Comparison of ENCODE assay signal across 15 mouse cellular contexts in the genomic region with DNA sequence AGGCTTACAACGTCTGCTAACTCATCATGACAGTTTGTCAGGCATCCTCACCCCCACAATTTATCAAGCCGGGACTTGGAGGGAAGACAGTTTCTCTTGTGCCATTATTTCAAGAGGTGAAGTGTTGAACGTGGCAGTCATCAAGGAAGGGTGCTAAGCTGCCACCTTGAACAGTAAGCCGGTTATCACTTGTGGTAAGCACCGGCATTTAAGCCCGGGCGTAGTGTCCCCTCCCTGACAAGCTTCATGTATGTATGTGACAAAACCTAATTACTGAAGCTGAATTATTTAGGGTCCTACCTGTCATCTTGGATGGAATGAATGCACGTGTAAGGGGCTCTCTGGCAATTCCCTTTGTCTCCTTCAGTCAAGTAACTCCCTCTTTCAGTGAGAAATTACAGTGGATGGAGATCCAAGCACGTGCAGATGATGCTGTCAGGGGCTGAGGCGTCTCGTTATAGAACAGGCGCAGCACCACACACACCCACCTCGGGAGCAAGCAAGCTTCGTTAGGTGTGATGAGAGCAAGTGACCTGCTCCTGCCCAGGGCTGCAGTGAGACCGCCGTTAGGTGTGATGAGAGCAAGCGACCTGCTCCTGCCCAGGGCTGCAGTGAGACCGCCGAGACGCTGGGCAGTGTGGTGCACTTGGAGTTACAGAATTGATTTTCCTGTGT.
"Had no signal": no experiment of that assay in that cellular context is flagged by ENCODE, and none has a peak within 500 bp of the region (broad histone marks: within the 10 kb centered on the region; RNA-seq: fewer than 3 reads in every experiment).

No protein-coding gene starts in this region.

- H3K4me1 ChIP-seq: neural tube, embryonic 15.5 days had no signal

- H3K4me2 ChIP-seq: liver, embryonic 11.5 days; liver, embryonic 15.5 days; lung, embryonic 14.5 days; neural tube, embryonic 15.5 days had no signal

- H3K27me3 ChIP-seq: liver, embryonic 15.5 days; megakaryocyte, embryonic 14.5 days; neural tube, embryonic 15.5 days had no signal

- H3K9ac ChIP-seq: liver, embryonic 15.5 days; lung, embryonic 14.5 days; neural tube, embryonic 15.5 days had no signal

- H3K27ac ChIP-seq: liver, embryonic 15.5 days; macrophage; neural tube, embryonic 15.5 days had no signal

- H3K4me3 ChIP-seq: liver, embryonic 15.5 days; megakaryocyte, embryonic 14.5 days; myocyte; neural tube, embryonic 15.5 days had no signal

- H3K36me3 ChIP-seq: liver, embryonic 15.5 days; neural tube, embryonic 15.5 days had no signal

- H3K9me3 ChIP-seq: liver, embryonic 15.5 days; megakaryocyte, embryonic 14.5 days; neural tube, embryonic 15.5 days had no signal

- DNase-seq: kidney, adult 8-10 months; kidney, postnatal 25 days; layer of hippocampus, postnatal 36 days; left cerebral cortex, postnatal 4 days; lung, embryonic 14.5 days; lung, postnatal 10 days; right cerebral cortex, adult 18-20 months; right cerebral cortex, postnatal 25 days; thymus, postnatal 36 days had no signal
